Mouse (Mus musculus): ENCODE data around the gene Gal3st3. TPM values are rescaled to one million over a fixed set of nuclear protein-coding genes. Genes with fewer than 3 reads are reported as not detected.
A peak's percentile ranks its signal among the peaks of the same experiment; 100 is the strongest.

Gal3st3 gene
- not detected in 2 replicates for total RNA-seq (2015; ENCODE audit: low replicate concordance)
- not detected in 2 replicates for total RNA-seq (2017; ENCODE audit: low replicate concordance)

- no peak for ATAC-seq (replicated peaks; ENCODE audit: low FRiP score, poor library complexity, severe bottlenecking)
These were observed at the start of gene Gal3st3 for GRCm38 (mm10) chr19:5297903-5298800. TSS of gene Gal3st3 (plus strand) at chr19:5298331.

- no peak for ATAC-seq (replicated peaks; ENCODE audit: low FRiP score, poor library complexity, severe bottlenecking)
These were observed 41.0 kb upstream of the Gal3st3 start for GRCm38 (mm10) chr19:5257140-5257539.

GRCm38 (mm10) chr19:5267015-5267414 lies 31.1 kb upstream of the Gal3st3 start:
- ATAC-seq (replicated peaks; ENCODE audit: low FRiP score, poor library complexity, severe bottlenecking): peak; percentile 82

GRCm38 (mm10) chr19:5268017-5268416 lies 30.1 kb upstream of the Gal3st3 start:
- ATAC-seq (replicated peaks; ENCODE audit: low FRiP score, poor library complexity, severe bottlenecking): no peak

GRCm38 (mm10) chr19:5268875-5269274 lies 29.3 kb upstream of the Gal3st3 start:
- ATAC-seq (replicated peaks; ENCODE audit: low FRiP score, poor library complexity, severe bottlenecking): no peak

- ATAC-seq (replicated peaks; ENCODE audit: low FRiP score, poor library complexity, severe bottlenecking): no peak
These were observed 28.7 kb upstream of the Gal3st3 start for GRCm38 (mm10) chr19:5269392-5269791.

- no peak for ATAC-seq (replicated peaks; ENCODE audit: low FRiP score, poor library complexity, severe bottlenecking)
These were observed 26.7 kb upstream of the Gal3st3 start for GRCm38 (mm10) chr19:5271430-5271829.

- ATAC-seq (replicated peaks; ENCODE audit: low FRiP score, poor library complexity, severe bottlenecking): peak; percentile 28
These were observed 25.8 kb upstream of the Gal3st3 start for GRCm38 (mm10) chr19:5272326-5272795.

- peak; percentile 73 for ATAC-seq (replicated peaks; ENCODE audit: low FRiP score, poor library complexity, severe bottlenecking)
These were observed 25.1 kb upstream of the Gal3st3 start, which contains the start of gene Pacs1 for GRCm38 (mm10) chr19:5272801-5273733. TSS of gene Pacs1 (minus strand) at chr19:5273119.

- no peak for ATAC-seq (replicated peaks; ENCODE audit: low FRiP score, poor library complexity, severe bottlenecking)
These were observed 24.2 kb upstream of the Gal3st3 start for GRCm38 (mm10) chr19:5273916-5274315.

- no peak for ATAC-seq (replicated peaks; ENCODE audit: low FRiP score, poor library complexity, severe bottlenecking)
These were observed 23.5 kb upstream of the Gal3st3 start for GRCm38 (mm10) chr19:5274641-5275040.

GRCm38 (mm10) chr19:5275736-5276135 lies 22.4 kb upstream of the Gal3st3 start:
- no peak for ATAC-seq (replicated peaks; ENCODE audit: low FRiP score, poor library complexity, severe bottlenecking)

- ATAC-seq (replicated peaks; ENCODE audit: low FRiP score, poor library complexity, severe bottlenecking): no peak
These were observed 21.6 kb upstream of the Gal3st3 start for GRCm38 (mm10) chr19:5276531-5276930.

- ATAC-seq (replicated peaks; ENCODE audit: low FRiP score, poor library complexity, severe bottlenecking): no peak
These were observed 21.0 kb upstream of the Gal3st3 start for GRCm38 (mm10) chr19:5277140-5277539.

GRCm38 (mm10) chr19:5278381-5278780 lies 19.8 kb upstream of the Gal3st3 start:
- ATAC-seq (replicated peaks; ENCODE audit: low FRiP score, poor library complexity, severe bottlenecking): peak; percentile 54; the same call in 1 of the 2 replicates

GRCm38 (mm10) chr19:5294972-5295735 lies 3.0 kb upstream of the Gal3st3 start, which contains the start of gene Sf3b2:
TSS of gene Sf3b2 (minus strand) at chr19:5295455.
- ATAC-seq (replicated peaks; ENCODE audit: low FRiP score, poor library complexity, severe bottlenecking): peak; percentile 98

GRCm38 (mm10) chr19:5295736-5296075 lies 2.4 kb upstream of the Gal3st3 start:
- ATAC-seq (replicated peaks; ENCODE audit: low FRiP score, poor library complexity, severe bottlenecking): peak; percentile 68

- ATAC-seq (replicated peaks; ENCODE audit: low FRiP score, poor library complexity, severe bottlenecking): no peak
These were observed 1.5 kb upstream of the Gal3st3 start for GRCm38 (mm10) chr19:5296630-5297029.

- ATAC-seq (replicated peaks; ENCODE audit: low FRiP score, poor library complexity, severe bottlenecking): no peak
These were observed 2.5 kb downstream of the Gal3st3 start for GRCm38 (mm10) chr19:5300588-5300987.
